Mouse (Mus musculus) forebrain, embryonic 11.5 days (tissue): ENCODE measurements around the gene Apaf1. TPM values are rescaled to one million over a fixed set of nuclear protein-coding genes. Genes with fewer than 3 reads are reported as not detected.

Source experiments
- ATAC-seq: fragments of 200-750 bp; cut with Nextera tagmentation; replicated peaks from 2 replicates; pipeline ENCODE4 v1.8.0; 2017; ENCODE audit warnings: moderate TSS enrichment; ENCODE audit not compliant: low FRiP score
- DNase-seq: peaks from one replicate; pipeline ENCODE4 v3.0.0-alpha.2; 2017; ENCODE audit warnings: low spot score
- H3K27ac ChIP-seq: fragments of 300-500 bp; sonication (generic); 2 replicates; pipeline ENCODE4 v1.5.1; 2014; ENCODE audit warnings: low read depth, low read length
- H3K27me3 ChIP-seq: fragments of 300-500 bp; sonication (generic); 2 replicates; pipeline ENCODE4 v1.6.1; 2014; ENCODE audit warnings: mild to moderate bottlenecking, low read length, mixed read lengths; ENCODE audit not compliant: control insufficient read depth, insufficient read depth
- H3K36me3 ChIP-seq: fragments of 300-500 bp; sonication (generic); 2 replicates; pipeline ENCODE4 v1.6.1; 2014; ENCODE audit warnings: mild to moderate bottlenecking, low read length, moderate library complexity, mixed read lengths; ENCODE audit not compliant: control insufficient read depth, insufficient read depth
- H3K4me1 ChIP-seq: fragments of 300-500 bp; sonication (generic); replicated peaks from 2 replicates; pipeline ENCODE4 v1.6.1; 2014; ENCODE audit warnings: low read length, mixed read lengths; ENCODE audit not compliant: control insufficient read depth, insufficient read depth
- H3K4me2 ChIP-seq: fragments of 300-500 bp; sonication (generic); 2 replicates; pipeline ENCODE4 v1.6.1; 2014; ENCODE audit warnings: low read depth, mild to moderate bottlenecking, low read length, moderate library complexity, mixed read lengths; ENCODE audit not compliant: severe bottlenecking
- H3K4me3 ChIP-seq: fragments of 300-500 bp; sonication (generic); 2 replicates; pipeline ENCODE4 v1.5.1; 2014; ENCODE audit warnings: low read depth, low read length
- H3K9ac ChIP-seq: fragments of 300-500 bp; sonication (generic); 2 replicates; pipeline ENCODE4 v1.6.1; 2014; ENCODE audit warnings: low read length
- H3K9me3 ChIP-seq: fragments of 300-500 bp; sonication (generic); 2 replicates; pipeline ENCODE4 v1.6.1; 2016; ENCODE audit warnings: low read length, mixed read lengths; ENCODE audit not compliant: control insufficient read depth
- WGBS: fragments of 180-500 bp; shearing (Covaris S2); extraction: QIAGEN DNeasy Blood & Tissue Kit; methylation state at CpG from one replicate; pipeline ENCODE4 v1.1.7; 2014; 5-methylcytosine and 5-hydroxymethylcytosine counted together
- polyA plus RNA-seq: library from polyadenylated mRNA; unstranded; fragments of >200 nt; fragmentation: Nextera tagmentation; extraction: Ambion mirVana; gene quantifications from 2 replicates; pipeline ENCODE4 v1.2.1, GENCODE M21; 2014

The Apaf1 gene
- polyA plus RNA-seq, 1 experiment from 2014 or later, result 30.2 TPM

- Histone ChIP-seq H3K4me1 (no peaks in the 10 kb centered on the region), H3K4me2 (no peak overlapping the region), H3K9ac (no peak overlapping the region), H3K4me3 (no peak overlapping the region), H3K36me3 (peaks cover 2% of the 10 kb centered on the region; the same call in 1 of the 2 replicates), H3K9me3 (no peaks in the 10 kb centered on the region), H3K27ac (no peak overlapping the region), H3K27me3 (no peaks in the 10 kb centered on the region)
- ATAC-seq, result no peak
- DNase-seq, result no peak
- whole genome bisulfite sequencing, result 58% methylated on average over 1 of the region's 1 CpGs
These were observed 10.8 kb downstream of the Apaf1 start for GRCm38 (mm10) chr10:91071768-91072167.

DNA sequence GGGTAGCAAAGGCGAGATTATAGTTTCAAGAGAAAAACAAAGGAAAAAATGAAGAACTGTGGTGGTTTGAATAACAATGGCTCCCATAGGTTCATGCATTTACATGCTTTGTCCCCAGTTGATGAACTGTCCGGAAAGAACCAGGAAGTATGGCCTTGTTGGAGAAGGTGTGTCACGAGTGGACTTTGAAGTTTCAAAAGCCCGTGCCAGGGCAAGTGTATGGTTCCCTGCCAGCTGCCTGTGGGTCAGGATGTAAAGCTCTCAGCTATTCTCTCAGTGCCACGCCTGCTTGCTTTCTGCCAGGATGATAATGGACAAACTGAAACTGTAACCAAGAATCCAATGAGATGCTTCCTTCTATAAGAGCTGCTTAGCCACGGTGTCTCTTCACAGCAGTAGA lies 20.2 kb downstream of the Apaf1 start:
- no peaks in the 10 kb centered on the region for H3K4me1 ChIP-seq
- DNase-seq (no peak), ATAC-seq (no peak)
- 92% methylated on average over 6 of the region's 6 CpGs for WGBS
- no peak overlapping the region for H3K27ac ChIP-seq
- no peak overlapping the region for H3K4me3 ChIP-seq
- no peak overlapping the region for H3K9ac ChIP-seq
- no peaks in the 10 kb centered on the region for H3K9me3 ChIP-seq
- no peaks in the 10 kb centered on the region for H3K27me3 ChIP-seq
- peaks cover 9% of the 10 kb centered on the region; the same call in 1 of the 2 replicates for H3K36me3 ChIP-seq
- H3K4me2 ChIP-seq, result no peak overlapping the region

DNA sequence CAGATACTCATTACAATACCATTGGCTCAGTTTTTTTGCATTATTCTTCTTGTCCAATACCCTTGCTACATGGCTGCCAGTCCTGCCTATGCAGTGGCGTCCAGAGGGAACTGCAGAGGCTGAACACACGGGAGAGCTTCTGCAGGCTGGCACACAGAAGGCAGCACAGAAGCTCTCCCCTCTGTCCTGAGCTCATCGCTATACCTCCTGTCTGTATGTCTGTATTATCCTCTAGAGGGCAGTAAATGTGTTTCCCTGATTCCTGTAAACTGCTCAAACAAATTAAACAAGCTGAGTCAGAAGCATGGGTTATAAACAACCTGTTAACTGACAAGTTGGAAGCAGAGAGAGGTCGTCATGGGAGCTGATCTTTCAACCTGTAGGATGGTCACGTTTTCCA lies 21.8 kb downstream of the Apaf1 start:
- no peak overlapping the region for H3K4me3 ChIP-seq
- H3K9me3 ChIP-seq, result no peaks in the 10 kb centered on the region
- H3K4me2 ChIP-seq, result no peak overlapping the region
- no peak overlapping the region for H3K9ac ChIP-seq
- H3K36me3 ChIP-seq, result no peaks in the 10 kb centered on the region; the same call in 1 of the 2 replicates
- no peaks in the 10 kb centered on the region for H3K27me3 ChIP-seq
- no peak for ATAC-seq
- no peaks in the 10 kb centered on the region for H3K4me1 ChIP-seq
- WGBS, result 46% methylated on average over 5 of the region's 5 CpGs
- no peak overlapping the region for H3K27ac ChIP-seq
- no peak for DNase-seq

DNA sequence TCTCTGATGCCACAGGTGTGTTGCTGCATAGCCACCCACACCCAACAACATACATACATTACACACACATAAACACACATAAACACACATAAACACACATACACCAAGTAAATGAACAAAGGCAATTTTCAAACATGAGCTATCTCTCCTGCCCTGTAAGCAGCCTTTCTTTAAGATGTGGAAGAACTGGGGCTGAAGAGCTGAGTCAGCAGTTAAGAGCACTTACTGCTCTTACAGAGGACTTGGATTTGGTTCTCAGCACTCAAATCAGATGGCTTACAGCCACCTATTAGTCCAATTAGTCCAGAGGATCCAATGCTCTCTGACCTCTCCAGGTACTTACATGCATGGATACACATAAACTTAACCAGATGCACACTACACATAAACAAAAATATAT lies 29.8 kb downstream of the Apaf1 start:
- Histone ChIP-seq H3K9ac (no peak overlapping the region), H3K4me1 (no peaks in the 10 kb centered on the region), H3K4me3 (no peak overlapping the region), H3K27ac (no peak overlapping the region), H3K27me3 (no peaks in the 10 kb centered on the region), H3K36me3 (peaks cover 2% of the 10 kb centered on the region; the same call in 1 of the 2 replicates), H3K9me3 (no peaks in the 10 kb centered on the region), H3K4me2 (no peak overlapping the region)
- ATAC-seq (no peak), DNase-seq (no peak)

DNA sequence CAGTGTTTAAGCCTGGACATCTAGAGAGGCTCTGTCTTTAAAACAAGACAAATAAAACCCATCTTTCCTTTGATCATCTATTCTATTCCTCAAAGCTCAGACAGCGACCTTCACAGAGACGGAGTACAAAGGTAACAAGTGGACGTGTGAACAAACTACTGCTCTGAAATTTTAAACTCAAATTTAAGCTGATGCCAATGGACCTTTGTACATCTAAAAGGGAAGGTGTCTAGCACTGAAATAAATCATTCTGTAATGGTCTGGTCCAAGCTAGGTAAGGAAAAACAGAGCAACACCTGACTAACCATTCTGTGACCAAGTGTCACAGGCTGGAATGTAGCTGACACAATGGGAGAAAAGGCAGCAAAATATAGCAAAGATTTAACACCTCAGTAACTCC lies 31.4 kb downstream of the Apaf1 start:
- H3K9ac ChIP-seq, result no peak overlapping the region
- ATAC-seq (no peak), DNase-seq (no peak)
- H3K4me2 ChIP-seq, result no peak overlapping the region
- WGBS, result 96% methylated on average over 3 of the region's 3 CpGs
- H3K27me3 ChIP-seq, result no peaks in the 10 kb centered on the region
- H3K27ac ChIP-seq, result no peak overlapping the region
- H3K4me1 ChIP-seq, result no peaks in the 10 kb centered on the region
- no peaks in the 10 kb centered on the region for H3K9me3 ChIP-seq
- no peak overlapping the region for H3K4me3 ChIP-seq
- peaks cover 2% of the 10 kb centered on the region; the same call in 1 of the 2 replicates for H3K36me3 ChIP-seq

GRCm38 (mm10) chr10:91049696-91050095 lies 32.9 kb downstream of the Apaf1 start:
- WGBS, result 92% methylated on average over 4 of the region's 4 CpGs
- Histone ChIP-seq H3K4me1 (no peaks in the 10 kb centered on the region), H3K27ac (no peak overlapping the region), H3K9me3 (no peaks in the 10 kb centered on the region), H3K4me2 (no peak overlapping the region), H3K4me3 (no peak overlapping the region), H3K36me3 (peaks cover 2% of the 10 kb centered on the region; the same call in 1 of the 2 replicates), H3K27me3 (no peaks in the 10 kb centered on the region), H3K9ac (no peak overlapping the region)
- DNase-seq, result no peak
- no peak for ATAC-seq

- H3K36me3 ChIP-seq, result no peaks in the 10 kb centered on the region
- no peaks in the 10 kb centered on the region for H3K27me3 ChIP-seq
- H3K4me3 ChIP-seq, result no peak overlapping the region
- no peaks in the 10 kb centered on the region for H3K4me1 ChIP-seq
- WGBS, result 19% methylated on average over 8 of the region's 8 CpGs
- DNase-seq, result peak; percentile 83
- H3K9ac ChIP-seq, result no peak overlapping the region
- no peak overlapping the region for H3K4me2 ChIP-seq
- H3K27ac ChIP-seq, result no peak overlapping the region
- peak; percentile 69; the same call in 1 of the 2 replicates for ATAC-seq
- H3K9me3 ChIP-seq, result no peaks in the 10 kb centered on the region
These were observed 48.6 kb downstream of the Apaf1 start for GRCm38 (mm10) chr10:91033942-91034341.

DNA sequence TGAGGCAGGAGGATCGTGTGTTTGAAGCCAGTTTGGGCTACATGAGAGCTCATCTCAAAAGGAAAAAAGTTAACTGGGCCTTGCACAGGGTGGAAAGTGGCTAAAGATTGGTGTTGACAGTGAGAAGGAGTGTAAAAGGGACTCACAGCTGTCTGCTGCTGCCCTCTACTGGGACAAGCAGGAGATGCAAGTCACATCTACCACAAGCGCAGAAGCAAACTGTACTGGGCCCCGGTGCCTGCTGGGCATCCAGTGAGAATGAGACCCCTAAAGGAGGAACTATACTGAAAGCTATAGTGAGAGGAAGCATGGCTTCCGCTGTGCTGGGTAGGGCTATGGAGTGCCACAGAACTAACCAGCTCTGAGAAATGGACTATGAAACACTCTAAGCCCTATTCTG lies 50.2 kb downstream of the Apaf1 start:
- 26% methylated on average over 4 of the region's 4 CpGs for WGBS

DNA sequence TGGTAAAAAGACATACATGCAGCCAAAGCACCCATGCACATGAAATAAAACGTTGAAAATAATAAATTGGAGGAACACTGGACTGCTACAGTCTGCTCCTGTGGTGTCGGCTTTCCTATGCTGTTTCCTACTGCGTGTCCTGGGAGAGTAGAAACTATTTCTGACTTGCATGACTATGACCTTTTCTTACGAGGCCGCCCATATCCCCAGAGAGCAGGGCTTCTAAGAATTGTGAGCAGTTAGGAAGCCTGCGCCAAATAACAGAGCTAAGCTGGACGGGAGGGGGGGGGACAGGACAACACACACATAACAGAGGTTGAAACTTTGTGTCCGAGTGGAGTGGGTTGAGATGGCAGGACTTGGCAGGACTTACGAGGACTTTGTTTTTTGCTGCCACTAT lies 51.4 kb downstream of the Apaf1 start:
- Histone ChIP-seq H3K27ac (no peak overlapping the region), H3K36me3 (no peaks in the 10 kb centered on the region), H3K4me3 (no peak overlapping the region), H3K4me2 (no peak overlapping the region), H3K4me1 (no peaks in the 10 kb centered on the region), H3K27me3 (no peaks in the 10 kb centered on the region), H3K9ac (no peak overlapping the region), H3K9me3 (no peaks in the 10 kb centered on the region)
- WGBS, result 87% methylated on average over 9 of the region's 9 CpGs
- DNase-seq (no peak), ATAC-seq (no peak)

More for the DNA sequence above, 50.2 kb downstream of the Apaf1 start:
- Histone ChIP-seq H3K27ac (no peak overlapping the region), H3K9ac (no peak overlapping the region), H3K4me1 (no peaks in the 10 kb centered on the region), H3K4me3 (no peak overlapping the region), H3K4me2 (no peak overlapping the region), H3K9me3 (no peaks in the 10 kb centered on the region), H3K36me3 (no peaks in the 10 kb centered on the region), H3K27me3 (no peaks in the 10 kb centered on the region)
- DNase-seq, result peak; percentile 89
- peak; percentile 71; the same call in 1 of the 2 replicates for ATAC-seq
